Mouse (Mus musculus) ES-Bruce4 (cell line): ENCODE measurements around the gene Tac2. TPM values are rescaled to one million over a fixed set of nuclear protein-coding genes. Genes with fewer than 3 reads are reported as not detected.
"Not testable (repeated sequence)": the region's sequence is repeated elsewhere in the genome, so short reads cannot be mapped to it uniquely, and the experiment has no call there.

Source experiments
- H3K27ac ChIP-seq: 2 replicates; pipeline ENCODE4 v1.5.1; 2012; ENCODE audit warnings: low read length, inconsistent platforms; ENCODE audit not compliant: insufficient read depth
- H3K27me3 ChIP-seq: 2 replicates; pipeline ENCODE4 v1.6.1; 2012; ENCODE audit warnings: mild to moderate bottlenecking, low read length, inconsistent platforms; ENCODE audit not compliant: control insufficient read depth, poor library complexity, insufficient read depth, severe bottlenecking
- H3K36me3 ChIP-seq: 2 replicates; pipeline ENCODE4 v1.6.1; 2012; ENCODE audit warnings: inconsistent platforms, mild to moderate bottlenecking, low read length, moderate library complexity; ENCODE audit not compliant: control insufficient read depth, poor library complexity, insufficient read depth, severe bottlenecking
- H3K4me1 ChIP-seq: one replicate; pipeline ENCODE4 v1.8.1; 2011; ENCODE audit warnings: low read length; ENCODE audit not compliant: control insufficient read depth, insufficient read depth
- H3K4me3 ChIP-seq: 2 replicates; pipeline ENCODE4 v1.5.1; 2011; ENCODE audit warnings: low read depth, mild to moderate bottlenecking, low read length
- H3K9ac ChIP-seq: 2 replicates; pipeline ENCODE4 v1.6.1; 2012; ENCODE audit warnings: low read depth, mild to moderate bottlenecking, inconsistent platforms; ENCODE audit not compliant: poor library complexity, severe bottlenecking
- H3K9me3 ChIP-seq: replicated peaks from 2 replicates; pipeline ENCODE4 v1.6.1; 2012; ENCODE audit warnings: mild to moderate bottlenecking, low read length, inconsistent platforms; ENCODE audit not compliant: control insufficient read depth, poor library complexity, insufficient read depth, severe bottlenecking
- CTCF ChIP-seq: IDR thresholded peaks from one replicate; pipeline ENCODE4 v1.8.1; 2011; ENCODE audit warnings: low read depth, low read length
- EP300 ChIP-seq: IDR thresholded peaks from 2 replicates; pipeline ENCODE4 v1.6.1; 2011; ENCODE audit warnings: low read depth, low read length; ENCODE audit not compliant: insufficient read depth
- POLR2A ChIP-seq: IDR thresholded peaks from one replicate; pipeline ENCODE4 v1.8.1; 2011; ENCODE audit warnings: low read length; ENCODE audit not compliant: insufficient read depth
- polyA plus RNA-seq: library from polyadenylated mRNA; stranded (reverse); fragments of >200 nt; gene quantifications from 2 replicates; pipeline ENCODE4 v1.2.4, GENCODE M21; 2011; ENCODE audit warnings: low read depth; ENCODE audit not compliant: missing spikeins, insufficient read depth, insufficient read length

Tac2 gene
- polyA plus RNA-seq, 1 experiment = not detected

- no peaks in the 10 kb centered on the region for H3K9me3 ChIP-seq
- no peak overlapping the region for H3K27ac ChIP-seq
- no peaks in the 10 kb centered on the region for H3K36me3 ChIP-seq
- no peak overlapping the region for H3K9ac ChIP-seq
- 0 out of 2 replicates have a peak, but pooled peaks cover 2% of the 10 kb centered on the region for H3K27me3 ChIP-seq
- H3K4me3 ChIP-seq = peak overlapping the region; percentile 2; the same call in 1 of the 2 replicates
- TF ChIP-seq CTCF (no peak), POLR2A (no peak), EP300 (no peak)
- peaks cover 5% of the 10 kb centered on the region for H3K4me1 ChIP-seq
Measured at GRCm38 (mm10) chr10:127755770-127756468, 31.6 kb downstream of the Tac2 start.

- Histone ChIP-seq H3K4me3 (no peak within 1 kb of the TSS), H3K9me3 (no peaks in the 10 kb centered on the region), H3K36me3 (no peaks in the 10 kb centered on the region), H3K27ac (no peak within 1 kb of the TSS), H3K4me1 (peaks cover 5% of the 10 kb centered on the region), H3K9ac (no peak within 1 kb of the TSS), H3K27me3 (0 out of 2 replicates have a peak, but pooled peaks cover 2% of the 10 kb centered on the region)
- TF ChIP-seq EP300 (no peak), POLR2A (no peak), CTCF (no peak)
Measured at GRCm38 (mm10) chr10:127759181-127760110, 35.2 kb downstream of the Tac2 start, which contains the start of the genes Rdh1 and Rdh16f1. Gene Rdh1, plus strand, starts transcription at chr10:127759721. Gene Rdh16f1, plus strand, starts transcription at chr10:127759787.

- H3K9ac ChIP-seq, H3K36me3 ChIP-seq, H3K9me3 ChIP-seq, H3K4me1 ChIP-seq, H3K27ac ChIP-seq, H3K27me3 ChIP-seq, H3K4me3 ChIP-seq: not testable (repeated sequence)
Measured at GRCm38 (mm10) chr10:127762926-127763325, 38.6 kb downstream of the Tac2 start.

- no peak overlapping the region for H3K4me3 ChIP-seq
- H3K4me1 ChIP-seq = no peaks in the 10 kb centered on the region
- H3K27ac ChIP-seq = no peak overlapping the region
- H3K9ac ChIP-seq = no peak overlapping the region
- no peaks in the 10 kb centered on the region for H3K27me3 ChIP-seq
- TF ChIP-seq POLR2A (no peak), CTCF (no peak), EP300 (no peak)
- H3K9me3 ChIP-seq = no peaks in the 10 kb centered on the region
- H3K36me3 ChIP-seq = no peaks in the 10 kb centered on the region
Measured at GRCm38 (mm10) chr10:127763914-127764680, 39.8 kb downstream of the Tac2 start.

- H3K27me3 ChIP-seq = no peaks in the 10 kb centered on the region
- no peak overlapping the region for H3K9ac ChIP-seq
- H3K36me3 ChIP-seq = no peaks in the 10 kb centered on the region
- no peak overlapping the region for H3K4me3 ChIP-seq
- no peak for TF ChIP-seq CTCF
- no peak for TF ChIP-seq POLR2A
- no peak for TF ChIP-seq EP300
- H3K4me1 ChIP-seq = no peaks in the 10 kb centered on the region
- no peaks in the 10 kb centered on the region for H3K9me3 ChIP-seq
- no peak overlapping the region for H3K27ac ChIP-seq
Measured at GRCm38 (mm10) chr10:127766564-127766963, 42.3 kb downstream of the Tac2 start.
